Mouse (Mus musculus) stomach, postnatal 0 days (tissue): ENCODE measurements at regions not wholly inside any gene's neighbourhood (a gene's known extent, or its start where the extent isn't known, plus 50 kb on each side); places are given as distances from the start of the nearest gene placed in this dataset.

Source experiments
- CTCF ChIP-seq: IDR thresholded peaks from 2 replicates; pipeline ENCODE4 v1.5.1; 2016; ENCODE audit warnings: antibody characterized with exemption, low read depth, mild to moderate bottlenecking, moderate library complexity
- EP300 ChIP-seq: optimal IDR thresholded peaks from 2 replicates; pipeline ENCODE3; 2016; ENCODE audit warnings: antibody characterized with exemption

DNA sequence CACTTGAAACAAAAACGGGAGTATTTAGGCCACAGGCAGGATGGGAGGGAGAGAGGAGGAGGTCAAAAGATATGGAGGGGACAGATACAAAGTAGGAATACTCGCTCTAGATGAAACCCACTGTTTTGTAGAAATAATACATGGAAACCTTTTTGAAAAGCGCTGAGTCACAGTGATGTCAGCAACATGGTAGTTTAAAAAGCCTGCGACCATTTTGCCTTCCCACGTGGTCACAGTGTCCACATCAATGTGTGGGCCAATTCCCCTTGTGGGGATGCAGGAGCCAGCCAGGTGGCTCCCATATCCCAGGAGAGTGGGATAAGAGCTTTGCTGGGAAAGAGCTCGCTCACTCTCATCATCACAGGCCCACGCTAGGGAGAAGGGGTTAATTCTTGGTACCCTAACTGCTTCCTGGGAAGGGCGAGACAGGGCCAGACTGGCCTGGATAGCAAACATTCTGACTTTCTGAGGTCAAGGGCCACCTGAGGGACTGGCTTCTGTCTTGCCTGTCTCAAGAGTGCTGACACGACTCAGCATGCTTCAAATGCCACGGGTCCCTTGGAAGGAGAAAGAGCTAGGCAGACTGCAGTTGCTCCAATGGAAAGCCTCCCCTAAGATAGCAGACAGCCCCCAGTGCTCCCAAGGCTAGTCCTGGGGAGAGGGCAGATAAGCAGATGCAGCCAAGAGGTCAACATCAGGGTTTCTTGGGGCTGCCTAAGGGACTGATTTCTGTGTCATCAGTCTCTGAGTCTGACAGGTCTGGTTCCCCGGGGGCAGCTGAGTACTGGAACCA, 143.3 kb upstream of the Usp9x start:
- TF ChIP-seq CTCF (no peak), EP300 (no peak)
